Mouse (Mus musculus): ENCODE data around the gene Gm5426. TPM values are rescaled to one million over a fixed set of nuclear protein-coding genes. Genes with fewer than 3 reads are reported as not detected.
A peak's percentile ranks its signal among the peaks of the same experiment; 100 is the strongest.

Gene Gm5426
- polyA plus RNA-seq, 2 experiments, result not detected

DNA sequence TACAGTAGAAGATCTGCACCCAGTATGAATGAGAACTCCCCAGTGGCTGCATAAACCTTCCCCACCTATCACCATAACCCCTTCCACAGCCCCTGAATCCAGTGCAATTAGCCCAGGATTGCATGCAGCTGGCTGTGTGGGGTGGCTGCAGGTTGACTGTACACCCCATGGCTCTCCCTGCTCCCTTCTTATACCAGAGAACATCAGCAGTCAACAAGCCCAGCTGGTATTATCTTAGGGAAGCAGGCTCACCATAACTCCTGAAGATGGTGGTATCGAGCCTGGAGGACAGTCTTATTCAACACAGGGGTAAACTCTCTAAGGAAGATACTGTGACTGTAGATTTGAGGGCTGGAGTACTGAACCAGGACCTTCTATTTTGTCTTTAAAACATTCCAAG, 12.1 kb upstream of the Gm5426 start:
- no peaks in the 10 kb centered on the region for H3K36me3 ChIP-seq (ENCODE audit: control insufficient read depth, insufficient read depth, low read length)
- no peak overlapping the region for H3K9ac ChIP-seq (ENCODE audit: low read depth, low read length, severe bottlenecking)
- no peaks in the 10 kb centered on the region for H3K27me3 ChIP-seq (ENCODE audit: control insufficient read depth, insufficient read depth, low read length)
- 90% methylated on average over 1 of the region's 1 CpGs for WGBS
- H3K4me2 ChIP-seq (replicated peaks; ENCODE audit: low read depth, low read length, severe bottlenecking), result no peak overlapping the region
- no peak overlapping the region for H3K4me3 ChIP-seq (replicated peaks; ENCODE audit: low read length)
- no peak overlapping the region for H3K27ac ChIP-seq (replicated peaks; ENCODE audit: low read depth, low read length)
- TF ChIP-seq POLR2A (IDR thresholded peaks at IDR 0.05; ENCODE audit: borderline replicate concordance, extremely low read depth, insufficient read depth, insufficient read length), result no peak
- no peak for ATAC-seq (ENCODE audit: low FRiP score, low read depth)
- no peak for DNase-seq (ENCODE audit: low spot score)
- H3K4me1 ChIP-seq (ENCODE audit: control insufficient read depth, insufficient read depth, low read length), result no peaks in the 10 kb centered on the region
- H3K9me3 ChIP-seq (ENCODE audit: control insufficient read depth, low read length), result no peaks in the 10 kb centered on the region

DNA sequence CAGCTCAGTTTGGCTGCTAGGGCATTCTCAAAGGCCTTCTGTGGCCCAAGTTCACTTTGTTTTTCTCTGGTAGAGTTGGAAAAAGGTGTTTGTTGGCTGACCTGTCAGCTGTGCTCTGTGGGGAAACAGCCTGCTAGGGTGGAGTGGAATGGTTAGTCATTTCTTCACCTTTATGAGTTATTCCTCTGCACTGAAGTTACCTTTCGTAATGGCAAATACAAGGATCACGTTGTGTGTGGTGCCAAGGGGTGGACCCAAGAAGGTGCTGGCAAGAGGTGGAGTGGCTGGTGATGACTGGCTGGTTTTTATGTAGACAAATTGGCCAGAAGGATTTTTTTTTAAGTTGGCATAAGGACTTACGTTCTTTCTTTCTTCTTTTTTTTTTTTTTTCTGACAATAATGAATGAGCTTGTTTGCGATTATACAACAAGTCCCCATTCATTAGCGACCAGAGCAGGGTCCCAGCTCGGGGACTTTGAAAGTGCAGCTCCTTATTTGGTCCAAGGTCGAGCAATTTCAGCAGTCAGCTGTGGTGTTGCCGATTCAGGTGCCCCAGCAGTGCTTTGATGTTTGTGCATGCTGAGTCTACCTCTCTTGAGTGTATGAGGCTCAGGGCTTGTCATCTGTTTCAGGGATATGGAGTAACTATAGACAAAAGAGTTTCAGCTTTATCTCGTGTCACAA, 10.5 kb upstream of the Gm5426 start:
- no peaks in the 10 kb centered on the region for H3K9me3 ChIP-seq (ENCODE audit: control insufficient read depth, low read length)

DNA sequence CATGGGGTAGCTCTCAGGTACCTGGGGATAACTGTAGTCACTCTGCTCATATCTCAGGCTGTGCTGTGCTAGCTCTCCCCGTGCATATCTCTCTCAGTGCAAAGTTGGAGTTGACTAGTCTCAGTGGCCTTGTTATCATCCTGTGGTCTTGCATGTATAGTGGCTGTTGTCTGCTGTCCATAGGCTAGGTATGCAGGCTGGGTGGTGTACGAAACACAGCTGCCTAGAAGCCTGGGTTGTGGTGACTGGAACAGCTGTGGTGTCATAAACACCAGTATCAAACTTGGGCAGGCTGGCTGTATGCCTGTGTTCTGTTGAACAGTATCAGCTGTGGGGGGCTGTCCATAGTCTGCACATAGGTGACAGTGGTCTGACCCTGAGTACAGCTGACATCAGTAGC, 7.2 kb upstream of the Gm5426 start:
- TF ChIP-seq POLR2A (IDR thresholded peaks at IDR 0.05; ENCODE audit: borderline replicate concordance, extremely low read depth, insufficient read depth, insufficient read length), result no peak
- H3K9me3 ChIP-seq (ENCODE audit: control insufficient read depth, low read length), result no peaks in the 10 kb centered on the region
- no peaks in the 10 kb centered on the region for H3K36me3 ChIP-seq (ENCODE audit: control insufficient read depth, insufficient read depth, low read length)
- ATAC-seq (ENCODE audit: low FRiP score, low read depth), result peak; percentile 58; the same call in 1 of the 2 replicates
- no peak overlapping the region for H3K9ac ChIP-seq (ENCODE audit: low read depth, low read length, severe bottlenecking)
- H3K27ac ChIP-seq (replicated peaks; ENCODE audit: low read depth, low read length), result no peak overlapping the region
- no peaks in the 10 kb centered on the region for H3K4me1 ChIP-seq (ENCODE audit: control insufficient read depth, insufficient read depth, low read length)
- no peak for DNase-seq (ENCODE audit: low spot score)
- H3K27me3 ChIP-seq (ENCODE audit: control insufficient read depth, insufficient read depth, low read length), result no peaks in the 10 kb centered on the region
- WGBS, result 74% methylated on average over 2 of the region's 2 CpGs
- no peak overlapping the region for H3K4me3 ChIP-seq (replicated peaks; ENCODE audit: low read length)
- no peak overlapping the region for H3K4me2 ChIP-seq (replicated peaks; ENCODE audit: low read depth, low read length, severe bottlenecking)

More for the DNA sequence above, 10.5 kb upstream of the Gm5426 start:
- no peaks in the 10 kb centered on the region for H3K4me1 ChIP-seq (ENCODE audit: control insufficient read depth, insufficient read depth, low read length)
- no peak overlapping the region for H3K9ac ChIP-seq (ENCODE audit: low read depth, low read length, severe bottlenecking)
- no peak overlapping the region for H3K4me2 ChIP-seq (replicated peaks; ENCODE audit: low read depth, low read length, severe bottlenecking)
- H3K27ac ChIP-seq (replicated peaks; ENCODE audit: low read depth, low read length), result no peak overlapping the region
- H3K36me3 ChIP-seq (ENCODE audit: control insufficient read depth, insufficient read depth, low read length), result no peaks in the 10 kb centered on the region
- no peak for TF ChIP-seq POLR2A (IDR thresholded peaks at IDR 0.05; ENCODE audit: borderline replicate concordance, extremely low read depth, insufficient read depth, insufficient read length)
- DNase-seq (ENCODE audit: low spot score), result no peak
- H3K4me3 ChIP-seq (replicated peaks; ENCODE audit: low read length), result no peak overlapping the region
- peak; percentile 55 for ATAC-seq (ENCODE audit: low FRiP score, low read depth)
- WGBS, result 48% methylated on average over 9 of the region's 9 CpGs
- no peaks in the 10 kb centered on the region for H3K27me3 ChIP-seq (ENCODE audit: control insufficient read depth, insufficient read depth, low read length)

DNA sequence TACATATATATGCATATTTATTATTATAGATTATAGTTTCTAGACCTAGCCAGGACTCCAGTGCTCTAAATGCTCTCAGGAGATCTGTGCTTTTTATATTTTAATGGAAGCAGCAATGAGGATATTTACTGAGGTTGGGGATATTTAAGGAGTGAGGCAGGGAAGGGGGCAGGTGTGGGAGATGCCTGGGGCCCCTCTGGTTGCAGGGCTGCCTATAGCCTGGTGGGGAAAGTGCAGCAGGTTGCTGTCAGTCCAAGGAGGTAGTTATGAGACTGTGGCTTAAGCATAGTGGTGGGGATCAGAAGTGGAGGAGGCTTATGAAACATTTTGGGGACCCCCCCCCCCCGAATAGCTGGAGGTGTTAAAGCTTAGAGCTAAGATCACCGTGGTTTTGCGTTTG, 6.0 kb upstream of the Gm5426 start:
- Histone ChIP-seq H3K27me3 (ENCODE audit: control insufficient read depth, insufficient read depth, low read length) (no peaks in the 10 kb centered on the region), H3K4me1 (ENCODE audit: control insufficient read depth, insufficient read depth, low read length) (no peaks in the 10 kb centered on the region), H3K4me2 (replicated peaks; ENCODE audit: low read depth, low read length, severe bottlenecking) (no peak overlapping the region), H3K9me3 (ENCODE audit: control insufficient read depth, low read length) (no peaks in the 10 kb centered on the region), H3K9ac (ENCODE audit: low read depth, low read length, severe bottlenecking) (no peak overlapping the region), H3K36me3 (ENCODE audit: control insufficient read depth, insufficient read depth, low read length) (no peaks in the 10 kb centered on the region), H3K27ac (replicated peaks; ENCODE audit: low read depth, low read length) (no peak overlapping the region), H3K4me3 (replicated peaks; ENCODE audit: low read length) (no peak overlapping the region)
- ATAC-seq (ENCODE audit: low FRiP score, low read depth) (no peak), DNase-seq (ENCODE audit: low spot score) (no peak)
- WGBS, result 85% methylated on average over 3 of the region's 3 CpGs
- TF ChIP-seq POLR2A (IDR thresholded peaks at IDR 0.05; ENCODE audit: borderline replicate concordance, extremely low read depth, insufficient read depth, insufficient read length), result no peak

DNA sequence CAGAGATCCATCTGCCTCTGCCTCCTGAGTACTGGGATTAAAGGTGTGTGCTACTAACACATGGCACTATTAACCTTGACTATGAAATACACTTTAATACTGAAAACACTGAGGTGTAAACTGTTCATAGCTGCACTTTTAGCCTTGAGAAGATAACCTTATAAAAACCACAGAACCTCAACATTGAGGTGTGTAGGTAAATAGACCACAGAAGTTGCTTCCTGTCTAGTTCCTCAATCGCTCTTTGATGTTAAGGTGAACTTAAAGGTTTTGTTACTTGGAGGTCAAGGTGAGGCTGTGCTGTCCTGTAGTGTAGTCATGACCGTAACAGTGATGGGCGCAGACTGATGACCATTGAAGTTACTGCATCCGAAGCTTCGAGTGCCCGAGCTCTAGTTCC, 5.3 kb upstream of the Gm5426 start:
- Histone ChIP-seq H3K9ac (ENCODE audit: low read depth, low read length, severe bottlenecking) (no peak overlapping the region), H3K4me2 (replicated peaks; ENCODE audit: low read depth, low read length, severe bottlenecking) (no peak overlapping the region), H3K4me1 (ENCODE audit: control insufficient read depth, insufficient read depth, low read length) (no peaks in the 10 kb centered on the region), H3K9me3 (ENCODE audit: control insufficient read depth, low read length) (no peaks in the 10 kb centered on the region), H3K27ac (replicated peaks; ENCODE audit: low read depth, low read length) (no peak overlapping the region), H3K36me3 (ENCODE audit: control insufficient read depth, insufficient read depth, low read length) (no peaks in the 10 kb centered on the region), H3K4me3 (replicated peaks; ENCODE audit: low read length) (no peak overlapping the region), H3K27me3 (ENCODE audit: control insufficient read depth, insufficient read depth, low read length) (no peaks in the 10 kb centered on the region)
- 89% methylated on average over 6 of the region's 6 CpGs for WGBS
- DNase-seq (ENCODE audit: low spot score), result no peak
- no peak for ATAC-seq (ENCODE audit: low FRiP score, low read depth)
- no peak for TF ChIP-seq POLR2A (IDR thresholded peaks at IDR 0.05; ENCODE audit: borderline replicate concordance, extremely low read depth, insufficient read depth, insufficient read length)
